Mouse (Mus musculus): ENCODE measurements around the gene Slc17a4.

GRCm38 (mm10) chr13:23869996-23870395 is 44.8 kb downstream of the Slc17a4 start:
- TF ChIP-seq CTCF (IDR thresholded peaks at IDR 0.05; ENCODE audit: borderline replicate concordance, insufficient read depth, low read length) (no peak), POLR2A (IDR thresholded peaks at IDR 0.05; ENCODE audit: low read depth, low read length) (no peak)
